Mouse (Mus musculus): ENCODE data around the gene Cask. TPM values are rescaled to one million over a fixed set of nuclear protein-coding genes. Genes with fewer than 3 reads are reported as not detected.

The Cask gene
- total RNA-seq, 2 experiments from 2014 or later = 104 to 119 TPM

DNA sequence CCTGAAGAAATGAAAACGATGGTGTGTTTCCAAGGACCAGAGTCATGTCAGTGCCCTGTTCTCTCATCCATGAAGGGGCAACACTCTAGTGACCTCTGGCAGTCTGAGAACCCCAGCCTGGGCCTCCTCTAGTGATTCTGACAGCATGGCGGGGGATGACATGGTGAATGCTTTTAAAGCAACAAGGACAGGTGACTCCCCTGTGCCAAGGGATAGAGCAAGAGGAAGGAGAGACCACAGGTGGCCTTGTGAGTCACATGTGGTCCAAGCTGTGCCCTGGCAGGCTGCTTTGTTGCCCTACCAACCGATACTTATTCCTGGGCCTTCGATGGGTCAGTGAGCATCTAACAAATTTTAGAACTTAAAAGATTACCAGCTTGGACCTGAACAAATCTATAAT, 330.6 kb downstream of the Cask start:
- DNase-seq (ENCODE audit: low spot score in 2 of 2) = no peak

DNA sequence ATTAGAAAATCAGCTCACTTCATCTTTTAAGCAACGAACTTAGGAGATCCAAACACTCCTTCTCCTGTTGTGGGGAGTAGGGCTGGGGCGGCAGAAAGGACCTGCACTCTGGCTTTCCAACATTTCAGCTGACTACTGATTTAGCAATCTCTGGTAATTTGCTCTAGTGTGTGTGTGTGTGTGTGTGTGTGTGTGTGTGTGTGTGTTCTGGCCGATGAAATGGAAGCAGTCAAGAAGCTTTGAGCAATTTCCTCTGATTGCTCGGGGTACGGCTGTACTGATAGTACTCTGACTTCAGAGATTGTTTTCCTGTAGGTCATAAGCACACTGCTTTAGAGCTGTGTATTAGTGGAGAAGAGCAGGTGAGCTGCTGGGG, 331.8 kb downstream of the Cask start:
- no peak for DNase-seq (ENCODE audit: low spot score in 2 of 2)

DNA sequence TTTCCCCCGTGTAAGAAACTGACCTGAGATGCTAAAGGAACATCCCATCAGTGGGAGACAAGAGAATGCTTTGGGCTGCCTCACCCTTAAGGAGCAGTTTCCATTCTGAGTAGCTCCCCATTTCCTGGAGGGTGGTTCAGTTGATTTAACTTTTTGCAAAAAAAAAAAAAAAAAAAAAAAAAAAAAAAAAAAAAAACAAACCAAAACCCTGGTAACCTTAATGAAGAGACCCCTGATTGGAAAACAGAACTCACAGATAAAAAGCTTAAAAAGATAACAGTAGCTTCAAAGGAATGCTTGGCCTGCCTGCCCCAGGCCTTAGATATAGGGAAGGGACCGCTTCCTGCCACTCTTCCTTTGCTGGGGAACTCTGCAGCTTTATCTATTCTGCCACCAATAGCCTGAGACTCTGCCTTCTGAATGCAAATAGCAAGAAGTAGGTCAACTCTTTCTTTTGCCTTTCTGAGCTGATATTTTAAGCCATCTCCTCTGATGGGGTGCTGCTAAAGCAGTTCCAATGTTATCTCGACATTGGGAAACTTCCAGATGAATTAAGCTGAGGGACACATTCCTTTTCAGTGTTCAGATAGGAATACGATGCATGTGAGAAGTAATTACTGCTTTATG, 332.3 kb downstream of the Cask start:
- no peak for DNase-seq (ENCODE audit: low spot score in 2 of 2)

DNA sequence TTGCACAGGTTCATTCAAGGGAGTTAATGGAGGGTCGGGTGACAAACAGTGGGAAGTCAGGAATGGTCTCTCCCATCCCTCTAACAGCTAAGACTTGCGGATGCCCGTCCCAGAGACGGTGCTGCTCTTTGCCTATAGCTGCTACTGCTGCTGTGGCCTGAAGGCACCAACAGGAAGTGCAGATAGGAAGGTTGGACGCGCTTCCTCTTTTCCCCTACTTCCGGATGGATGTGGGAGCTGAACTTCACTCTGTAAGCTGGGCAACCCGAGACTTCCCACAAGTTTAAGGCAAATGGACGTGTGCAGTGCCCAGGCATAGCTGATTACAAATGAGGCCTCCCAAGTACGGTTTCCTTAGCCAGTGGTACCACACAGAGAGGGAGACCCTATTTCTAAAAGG, 333.1 kb downstream of the Cask start:
- no peak for DNase-seq (ENCODE audit: low spot score in 2 of 2)

DNA sequence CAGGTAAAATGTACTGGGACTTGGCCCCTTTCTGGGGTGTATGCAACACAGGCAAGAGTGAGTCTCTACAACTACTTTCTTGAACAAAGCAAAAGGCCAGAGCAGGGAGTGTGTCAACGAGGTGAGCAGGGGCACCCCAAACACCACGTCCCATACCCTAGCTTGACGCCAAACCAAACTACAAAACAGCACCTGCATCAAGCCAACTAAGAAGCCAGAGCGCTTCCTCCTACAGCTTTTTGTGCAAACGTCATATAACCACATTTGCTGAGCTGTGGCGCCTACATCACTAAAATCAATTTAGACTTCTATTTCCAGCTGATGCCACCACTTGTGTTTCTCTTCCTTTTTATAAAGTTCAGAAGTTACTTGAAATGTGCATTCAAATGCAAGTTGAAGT, 334.7 kb downstream of the Cask start:
- DNase-seq (ENCODE audit: low spot score in 2 of 2) = no peak

DNA sequence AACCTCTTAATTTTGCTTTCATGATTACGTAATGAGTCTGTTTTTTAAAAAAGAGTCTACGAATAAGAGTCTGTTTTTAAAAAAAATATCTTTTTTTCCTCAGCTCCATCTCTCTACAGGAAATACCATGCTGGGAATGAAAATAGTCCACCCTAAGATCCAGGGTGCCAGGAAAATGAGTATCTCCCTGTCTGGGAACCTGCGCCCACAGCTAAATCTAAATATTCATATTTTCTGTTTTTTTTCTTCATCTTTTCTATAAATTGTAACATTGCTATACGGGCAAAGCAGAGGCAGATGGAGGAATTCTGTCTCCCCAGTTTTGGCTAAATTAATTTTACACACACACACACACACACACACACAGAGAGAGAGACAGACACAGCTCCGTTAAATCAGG, 337.3 kb downstream of the Cask start:
- DNase-seq (ENCODE audit: low spot score in 2 of 2) = no peak

DNA sequence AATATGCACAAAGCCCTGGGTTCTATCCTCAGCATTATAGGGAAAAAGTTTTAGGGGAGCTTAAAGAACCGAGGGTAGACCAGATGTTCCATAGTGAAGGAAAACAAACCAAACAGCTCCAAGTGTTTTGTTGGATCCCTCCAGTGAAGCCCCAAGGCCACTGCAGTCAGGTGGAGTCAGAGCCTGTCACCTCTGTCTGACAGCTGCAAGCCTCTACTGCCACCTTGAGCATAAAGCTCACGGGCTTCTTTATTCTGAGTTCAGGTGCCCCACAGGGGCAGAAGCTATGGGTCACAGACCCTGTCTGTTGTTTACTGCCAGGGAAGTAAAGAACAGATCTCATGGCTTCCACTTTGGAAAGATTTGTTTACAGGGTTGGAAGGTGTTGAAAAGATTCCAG, 338.0 kb downstream of the Cask start:
- no peak for DNase-seq (ENCODE audit: low spot score in 2 of 2)

DNA sequence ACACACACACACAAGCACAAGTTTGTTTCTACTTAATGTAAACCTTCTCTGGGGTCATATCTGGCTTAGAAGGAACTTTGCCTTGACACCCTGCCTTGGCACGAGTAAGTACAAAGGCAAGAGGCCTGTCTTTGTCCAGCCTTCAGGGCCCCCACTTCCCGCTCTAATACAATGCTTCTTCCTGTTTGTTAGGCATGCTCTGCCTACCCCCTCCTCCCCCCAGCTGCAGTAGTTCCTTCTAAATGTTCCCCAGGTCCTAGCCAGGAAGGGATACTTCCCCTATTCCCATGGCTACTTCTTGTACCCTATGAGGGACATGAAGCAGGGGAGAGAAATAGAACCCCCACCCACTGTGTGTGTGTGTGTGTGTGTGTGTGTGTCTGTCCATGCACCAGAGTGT, 344.8 kb downstream of the Cask start:
- no peak for DNase-seq (ENCODE audit: low spot score in 2 of 2)

DNA sequence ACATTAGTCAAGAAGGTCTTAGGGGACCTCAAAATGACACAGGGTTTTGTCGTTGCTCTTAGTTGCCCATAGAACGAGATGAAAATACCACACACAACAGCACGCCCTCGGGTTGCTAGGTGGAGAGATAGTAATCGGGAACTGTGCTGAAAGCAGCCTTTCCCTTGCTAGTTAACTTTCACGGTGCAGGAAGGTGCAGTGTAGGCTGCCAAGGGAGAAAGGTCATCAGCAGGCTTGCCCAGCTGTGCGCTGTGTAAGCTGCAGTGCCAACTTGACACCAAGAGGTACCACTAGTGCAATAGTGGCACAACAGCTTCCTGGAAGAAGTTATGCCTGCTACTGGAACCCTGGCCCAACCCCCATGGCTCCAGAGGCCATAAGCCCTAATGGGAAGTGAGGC, 346.8 kb downstream of the Cask start:
- DNase-seq (ENCODE audit: low spot score in 2 of 2) = no peak

DNA sequence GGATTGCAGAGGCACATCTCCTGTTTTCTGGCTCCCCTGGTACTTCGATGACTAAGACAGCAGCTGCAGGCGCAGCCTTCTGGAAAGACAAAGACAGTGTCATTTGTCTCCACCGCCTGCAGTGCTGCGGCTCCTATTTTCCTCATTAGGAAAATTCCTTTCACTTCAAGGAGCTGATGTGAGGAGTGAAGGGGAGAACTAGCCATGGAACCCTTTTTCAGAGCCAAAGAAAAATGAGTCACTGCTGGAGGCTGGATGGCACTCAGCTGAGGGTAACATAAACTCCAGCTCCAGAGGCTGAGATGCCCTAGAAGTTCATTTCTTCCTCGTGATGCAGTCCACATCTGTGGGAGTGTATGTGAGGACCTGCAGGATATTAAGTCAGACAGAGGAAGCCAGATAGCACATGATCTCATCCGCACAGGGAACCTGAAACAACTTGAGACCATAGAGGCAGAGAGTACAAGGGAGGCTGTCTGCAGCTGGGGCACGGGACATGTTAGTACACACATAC, 348.2 kb downstream of the Cask start:
- DNase-seq (ENCODE audit: low spot score in 2 of 2) = no peak

DNA sequence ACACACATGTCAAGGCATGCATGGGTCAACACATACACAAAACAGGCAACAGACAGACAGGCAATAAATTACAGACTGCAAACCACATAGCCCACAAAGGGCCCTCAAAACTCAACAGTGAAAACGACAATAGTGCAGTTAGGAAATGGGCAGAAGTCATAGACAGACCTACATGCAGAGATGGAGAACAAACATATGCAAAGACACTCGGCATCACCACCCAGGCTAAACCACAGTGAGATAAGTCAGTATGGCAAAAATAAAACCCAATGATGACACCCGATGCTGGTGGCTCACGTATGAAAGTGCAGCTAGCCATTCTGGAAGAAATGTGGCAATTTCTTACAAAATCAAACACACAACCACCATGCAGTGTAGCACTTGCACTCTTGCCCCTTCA, 350.9 kb downstream of the Cask start:
- DNase-seq (ENCODE audit: low spot score in 2 of 2) = no peak

DNA sequence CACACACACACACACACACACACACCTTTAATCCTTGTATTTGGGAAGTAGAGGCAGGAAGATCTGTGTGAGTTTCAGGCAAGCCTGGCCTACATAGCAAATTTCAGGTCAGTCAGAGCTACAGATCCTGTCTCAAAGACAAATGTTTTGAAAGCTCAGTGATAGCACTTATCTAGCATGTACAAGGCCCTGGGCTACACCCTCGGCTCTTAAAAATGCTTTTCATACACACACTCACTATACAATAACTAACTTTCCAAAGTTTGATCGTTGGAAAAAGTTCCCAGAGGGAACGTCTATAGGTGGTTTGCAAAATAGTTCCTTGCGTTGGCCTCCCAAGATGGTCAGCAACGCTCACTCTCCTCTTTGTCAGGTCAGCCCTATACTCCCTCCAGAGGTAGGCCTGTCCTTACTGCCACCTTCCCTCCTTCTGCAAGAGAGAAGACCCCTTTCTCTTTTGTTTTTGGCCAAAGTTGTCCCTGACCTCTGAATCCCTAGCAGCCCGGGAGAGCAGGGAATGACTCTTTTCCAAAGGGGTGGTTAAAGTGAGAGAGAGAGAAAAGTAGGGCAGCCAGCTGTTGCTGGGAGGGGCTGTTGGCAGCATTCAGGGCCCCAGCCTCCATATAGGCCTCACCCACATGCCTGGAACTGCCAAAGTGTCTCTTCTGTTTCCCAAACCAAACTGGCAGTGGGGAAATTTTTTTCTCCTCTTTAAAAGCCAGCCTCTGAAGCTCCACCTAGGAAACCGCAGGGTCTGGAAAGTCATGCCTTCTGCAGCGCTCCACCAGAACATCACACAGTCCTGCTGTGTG, 356.1 kb downstream of the Cask start:
- no peak for DNase-seq (ENCODE audit: low spot score in 2 of 2)

DNA sequence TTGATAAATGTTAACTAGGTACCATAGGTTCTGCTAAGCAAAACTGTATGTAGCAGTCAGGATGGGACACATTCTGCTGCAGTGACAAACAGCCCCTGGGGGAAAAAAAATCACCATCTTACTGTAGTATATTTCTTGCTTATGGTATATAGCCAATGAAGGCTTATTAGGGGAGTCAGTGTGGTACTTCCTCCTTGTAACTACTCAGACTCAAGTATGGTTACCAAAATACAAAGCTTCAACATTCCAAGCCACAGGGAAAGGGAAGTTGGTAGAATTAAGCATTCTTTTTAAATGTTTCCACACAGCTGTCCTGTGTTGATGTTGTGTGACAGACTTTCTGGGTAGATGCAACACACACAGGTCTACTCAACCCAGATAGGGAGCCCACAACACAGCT, 358.2 kb downstream of the Cask start:
- no peak for DNase-seq (ENCODE audit: low spot score in 2 of 2)

DNA sequence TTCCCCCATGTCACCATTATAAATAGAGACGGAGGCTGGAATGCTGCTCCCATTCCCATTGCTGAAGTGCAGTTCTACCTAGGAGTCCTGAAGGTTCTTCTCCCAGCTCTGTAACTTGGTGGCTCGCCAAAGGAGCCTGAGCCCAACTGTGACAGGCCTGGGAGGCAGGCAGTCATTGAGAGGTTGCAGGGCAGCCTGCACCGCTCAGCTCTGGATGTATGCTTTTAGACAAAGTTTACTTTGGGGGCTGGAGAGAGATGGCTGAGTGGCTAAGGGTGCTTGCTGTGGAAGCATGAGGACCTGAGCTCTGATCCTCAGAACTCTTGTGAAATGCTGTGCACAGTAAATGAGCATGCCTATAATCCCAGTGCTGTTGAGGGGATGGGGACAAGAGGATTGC, 360.2 kb downstream of the Cask start:
- no peak for DNase-seq (ENCODE audit: low spot score in 2 of 2)

DNA sequence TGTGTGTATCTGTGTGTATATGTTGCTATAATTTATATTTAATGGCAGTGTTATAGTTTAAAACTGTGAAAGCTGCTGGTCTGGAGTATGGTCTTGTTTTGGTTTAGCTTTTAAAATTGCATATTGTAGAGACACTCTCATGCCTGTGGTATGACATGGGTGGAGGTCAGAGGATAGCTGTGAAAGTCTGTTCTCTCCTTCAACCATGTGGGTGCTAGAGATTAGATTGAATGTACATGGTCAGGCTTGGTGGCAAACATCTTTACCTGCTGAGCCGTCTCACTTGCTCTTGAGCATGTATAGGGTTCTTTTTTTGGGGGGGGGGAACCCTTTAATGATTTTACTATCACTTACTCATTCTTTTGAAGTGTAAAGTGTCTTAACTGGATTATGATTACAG, 361.4 kb downstream of the Cask start:
- DNase-seq (ENCODE audit: low spot score in 2 of 2) = no peak

DNA sequence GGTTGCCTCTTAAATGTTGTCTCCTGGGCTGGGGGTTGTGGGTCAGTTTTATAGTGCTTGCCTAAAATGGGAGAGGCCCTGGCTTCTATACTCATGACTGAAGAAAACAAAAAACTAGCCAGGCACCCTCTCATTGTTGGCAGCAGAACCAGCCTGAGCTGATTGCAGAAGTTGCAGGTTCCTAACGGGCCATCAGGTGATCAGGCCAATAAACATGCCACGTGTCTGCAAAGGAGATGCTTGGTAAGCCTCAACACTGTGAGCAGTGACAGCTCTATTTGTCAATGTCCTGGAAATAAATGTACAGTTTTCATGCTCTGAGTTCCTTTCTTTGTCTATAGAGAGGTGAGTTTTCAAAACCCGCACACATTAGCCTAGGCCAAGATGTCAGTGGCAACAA, 362.2 kb downstream of the Cask start:
- DNase-seq (ENCODE audit: low spot score in 2 of 2) = no peak

DNA sequence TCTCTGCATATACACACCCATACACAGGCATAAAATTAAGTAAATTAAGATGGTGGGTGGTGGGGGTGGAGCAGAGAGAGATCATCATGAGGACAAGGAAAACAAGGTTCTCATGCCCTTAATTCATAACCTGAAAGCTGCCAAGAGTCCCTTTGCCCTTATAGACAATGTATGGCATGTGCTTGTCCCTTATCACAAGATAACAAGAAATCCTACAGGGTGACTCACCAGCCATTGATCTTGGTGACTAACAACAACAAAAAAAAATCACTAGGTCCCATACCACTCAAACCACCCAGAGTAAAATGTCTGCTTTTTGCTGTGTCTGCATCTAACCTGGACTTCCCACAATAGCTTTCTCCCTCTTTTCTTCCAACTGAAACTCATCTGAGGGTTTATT, 366.7 kb downstream of the Cask start:
- DNase-seq (ENCODE audit: low spot score in 2 of 2) = no peak

DNA sequence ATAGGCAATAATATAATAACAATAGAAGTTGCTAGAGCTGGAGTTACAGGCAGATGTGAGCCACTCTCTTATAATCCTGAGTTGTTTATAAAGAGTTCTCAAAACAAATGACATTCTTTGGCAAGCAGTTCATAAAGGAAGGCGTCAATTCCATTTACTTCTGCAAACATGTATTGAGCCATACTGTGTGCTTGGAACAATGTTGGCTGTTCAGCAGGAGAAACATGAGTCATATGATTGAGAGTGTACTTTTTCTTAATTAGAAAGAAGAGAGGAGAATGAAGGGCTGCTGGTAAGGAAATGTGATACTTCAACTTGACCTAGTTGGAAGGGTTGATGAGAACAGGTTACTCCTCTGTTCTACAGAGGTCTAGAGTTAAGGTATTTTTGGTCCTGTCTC, 368.6 kb downstream of the Cask start:
- DNase-seq (ENCODE audit: low spot score in 2 of 2) = no peak

DNA sequence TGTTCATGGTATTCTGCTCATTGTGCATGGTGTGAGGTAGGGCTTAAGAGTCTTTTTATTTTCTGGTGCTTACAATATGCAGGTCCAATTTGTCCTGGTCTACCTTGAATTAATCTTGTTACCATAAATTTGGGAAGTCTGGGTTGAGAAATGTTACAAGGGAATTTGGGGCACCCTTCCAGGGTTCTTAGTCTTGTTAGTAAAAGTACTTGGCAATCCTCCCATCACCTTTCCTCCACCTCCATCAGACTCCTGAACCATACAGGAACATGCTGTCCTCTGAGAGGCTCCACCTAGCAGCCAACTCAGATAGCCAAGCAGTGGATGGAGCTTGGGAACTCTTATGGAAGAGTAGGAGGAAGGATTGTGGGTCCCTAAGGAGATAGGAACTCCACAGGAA, 371.6 kb downstream of the Cask start:
- no peak for DNase-seq (ENCODE audit: low spot score in 2 of 2)

DNA sequence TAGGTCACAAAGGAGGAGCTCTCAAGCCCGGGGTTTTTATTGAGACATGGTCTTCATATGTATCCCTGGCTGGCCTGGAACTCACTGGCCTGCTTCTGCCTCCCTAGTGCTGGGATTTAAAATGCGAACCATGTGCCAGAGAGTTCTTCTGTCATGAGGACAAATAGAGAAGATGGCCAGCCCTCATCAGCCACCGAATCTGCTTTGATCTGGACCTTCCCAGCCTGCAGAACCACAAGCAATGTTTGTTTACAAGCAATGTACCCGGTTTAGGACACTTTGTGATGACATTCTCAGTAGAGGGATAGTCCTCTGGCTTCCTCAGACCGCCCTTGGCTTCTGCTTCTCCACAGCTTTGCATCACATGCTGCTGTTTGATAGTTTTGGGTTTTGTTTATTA, 372.9 kb downstream of the Cask start:
- no peak for DNase-seq (ENCODE audit: low spot score in 2 of 2)

DNA sequence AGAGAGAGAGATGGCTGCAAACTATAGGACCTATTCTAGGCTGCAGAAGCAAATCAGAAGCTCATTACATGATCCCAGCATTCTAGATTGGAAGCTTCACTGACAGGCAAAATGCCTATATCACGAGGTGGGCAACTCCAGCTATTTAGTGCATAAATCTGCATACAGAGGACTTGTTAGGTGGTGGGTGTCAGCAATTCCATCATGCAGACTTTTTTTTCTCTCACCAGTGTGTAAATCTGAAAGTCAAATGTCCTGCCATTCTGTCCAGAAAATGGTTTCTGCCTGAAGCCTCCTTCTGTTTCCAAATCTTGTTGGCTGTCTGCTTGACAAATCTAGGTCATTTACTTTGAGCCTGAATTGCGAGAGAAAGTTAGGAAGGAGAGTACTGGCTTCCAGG, 373.6 kb downstream of the Cask start:
- no peak for DNase-seq (ENCODE audit: low spot score in 2 of 2)

DNA sequence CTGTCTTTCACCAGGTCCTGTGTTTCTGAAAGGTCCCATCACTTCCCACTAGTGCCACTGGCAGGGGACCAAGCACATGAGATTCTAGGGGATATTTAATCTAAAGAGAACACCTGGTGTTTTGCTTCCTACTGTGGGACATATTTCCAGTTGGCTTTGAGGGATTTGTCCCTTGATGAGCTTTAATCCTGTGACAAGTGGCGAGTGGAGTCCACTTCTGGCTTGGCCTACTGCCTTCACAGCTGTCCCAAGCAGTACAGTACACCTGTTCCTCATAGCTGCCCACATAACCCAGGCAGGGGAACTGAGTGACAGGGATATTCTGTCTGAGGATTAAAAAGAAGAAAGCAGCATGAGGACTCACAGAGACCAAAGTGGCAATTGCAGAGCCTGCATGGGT, 375.8 kb downstream of the Cask start:
- DNase-seq (ENCODE audit: low spot score in 2 of 2) = no peak

DNA sequence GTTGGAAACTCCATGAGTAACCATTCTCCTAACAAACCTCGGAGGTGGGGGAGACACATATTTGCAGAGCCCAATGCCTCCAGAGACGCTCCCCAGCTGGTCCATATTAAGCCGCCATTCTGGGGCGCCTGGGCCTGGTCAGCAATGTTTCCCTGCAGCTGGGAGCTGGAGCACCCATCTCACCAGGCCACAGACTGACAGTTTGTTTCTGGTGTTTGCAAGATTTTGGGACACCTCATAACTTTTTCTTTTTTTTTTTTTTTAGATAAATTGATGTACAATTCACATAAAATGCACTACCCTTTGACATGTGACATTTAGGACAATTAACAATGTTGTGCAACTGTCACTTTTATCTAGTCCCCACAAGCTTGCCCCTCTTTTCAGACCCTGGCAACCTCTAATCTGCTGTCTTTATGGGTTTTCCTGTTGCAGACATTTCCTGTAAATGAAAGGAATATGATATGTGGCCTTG, 378.4 kb downstream of the Cask start:
- DNase-seq (ENCODE audit: low spot score in 2 of 2) = no peak
